22 mouse cellular contexts compared by ENCODE assay signal in the genomic region with DNA sequence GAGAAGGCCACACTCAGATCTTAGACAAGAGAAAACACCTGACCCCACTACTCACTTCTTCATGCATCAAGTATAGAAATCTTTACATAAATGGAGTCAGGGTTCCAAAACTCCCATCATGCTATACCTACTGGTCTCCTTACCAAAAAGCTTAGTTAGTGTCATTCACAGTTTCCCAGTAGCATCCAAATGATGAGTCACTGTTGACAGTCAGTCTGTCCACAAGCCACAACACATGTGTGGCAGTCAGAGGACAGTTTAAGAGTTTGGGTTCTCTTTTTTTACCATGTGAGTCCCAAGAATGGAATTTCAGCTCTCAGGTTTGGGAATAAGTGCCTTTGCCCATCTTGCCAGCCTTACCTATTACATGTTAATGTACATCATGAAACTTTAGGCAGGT. TPM values are rescaled to one million over a fixed set of nuclear protein-coding genes. Genes with fewer than 3 reads are reported as not detected.
"Had no signal": no experiment of that assay in that cellular context is flagged by ENCODE, and none has a peak within 500 bp of the region (broad histone marks: within the 10 kb centered on the region; RNA-seq: fewer than 3 reads in every experiment).

No protein-coding gene starts in this region.

- H3K4me3 ChIP-seq: midbrain, embryonic 10.5 days; midbrain, embryonic 12.5 days; myocyte; neural tube, embryonic 13.5 days; neural tube, embryonic 15.5 days had no signal

- ATAC-seq: midbrain, embryonic 16.5 days had no signal

- DNase-seq: lung, embryonic 14.5 days; lung, postnatal 10 days; lung, postnatal 4 days; midbrain, embryonic 14.5 days; retina, postnatal 1 day; right cerebral cortex, adult 18-20 months; right cerebral cortex, postnatal 25 days; right cerebral cortex, postnatal 4 days; spleen, adult 18-20 months; thymus, adult 18-20 months; thymus, postnatal 14 days; thymus, postnatal 36 days had no signal

- H3K27ac ChIP-seq: midbrain, embryonic 10.5 days; midbrain, embryonic 12.5 days; neural tube, embryonic 13.5 days; neural tube, embryonic 15.5 days had no signal

- H3K27me3 ChIP-seq: midbrain, embryonic 12.5 days; neural tube, embryonic 13.5 days; neural tube, embryonic 15.5 days had no signal

- H3K4me1 ChIP-seq: neural tube, embryonic 13.5 days; neural tube, embryonic 15.5 days had no signal

- H3K9me3 ChIP-seq: midbrain, embryonic 10.5 days; midbrain, embryonic 12.5 days; neural tube, embryonic 13.5 days; neural tube, embryonic 15.5 days had no signal

- H3K9ac ChIP-seq: lung, embryonic 14.5 days; midbrain, embryonic 12.5 days; neural tube, embryonic 13.5 days; neural tube, embryonic 15.5 days had no signal

- H3K4me2 ChIP-seq: lung, embryonic 14.5 days; midbrain, embryonic 12.5 days; neural tube, embryonic 13.5 days; neural tube, embryonic 15.5 days had no signal

RNA-seq across cellular contexts. Expression of a gene that starts 47.9 kb away (rescaled TPM):
- total RNA-seq: megakaryocyte, adult 5-6 weeks; megakaryocyte-erythroid progenitor cell, adult 5-6 weeks had no signal
- polyA plus RNA-seq: lung, embryonic 14.5 days; midbrain, embryonic 10.5 days; midbrain, embryonic 12.5 days; neural tube, embryonic 11.5 days; neural tube, embryonic 13.5 days; stomach, embryonic 14.5 days had no signal
